Mouse (Mus musculus) activated CD4-positive, CD25-positive, alpha-beta regulatory T cell, adult 9 weeks (primary cell): ENCODE measurements around the gene Rbp7. TPM values are rescaled to one million over a fixed set of nuclear protein-coding genes. Genes with fewer than 3 reads are reported as not detected.

ENCODE experiments used
- polyA plus RNA-seq: library from polyadenylated mRNA; unstranded; fragments of 100-300 nt; shearing (Covaris generic); gene quantifications from one replicate; pipeline ENCODE4 v1.2.1, GENCODE M21; 2017

Rbp7 gene
- polyA plus RNA-seq = not detected

GRCm38 (mm10) chr4:149454879-149455278 is at the start of gene Rbp7:
Gene Rbp7, minus strand, starts transcription at chr4:149454978.

GRCm38 (mm10) chr4:149485053-149485824 is 30.5 kb upstream of the Rbp7 start, which contains the start of the genes Nmnat1 and Lzic:
Gene Nmnat1, minus strand, starts transcription at chr4:149485202.
Gene Lzic, plus strand, starts transcription at chr4:149485229.

GRCm38 (mm10) chr4:149477078-149477477 is 22.3 kb upstream of the Rbp7 start, which contains the start of gene Tmem274:
Gene Tmem274, plus strand, starts transcription at chr4:149477378.

GRCm38 (mm10) chr4:149426325-149427199 is 28.2 kb downstream of the Rbp7 start, which contains the start of gene Ube4b:
Gene Ube4b, minus strand, starts transcription at chr4:149426749.

Other genes with a start within 250 kb of the Rbp7 start
- 8.0 TPM for gene Kif1b, start 147.3 kb downstream of the Rbp7 start, polyA plus RNA-seq
- gene Ube4b, start 28.2 kb downstream of the Rbp7 start, polyA plus RNA-seq = 30.8 TPM
- gene Tmem274, start 22.4 kb upstream of the Rbp7 start, polyA plus RNA-seq = 0.61 TPM
- 12.1 TPM for gene Nmnat1, start 30.2 kb upstream of the Rbp7 start, polyA plus RNA-seq
- gene Lzic, start 30.3 kb upstream of the Rbp7 start, polyA plus RNA-seq = 40.3 TPM
- gene Ctnnbip1, start 63.3 kb upstream of the Rbp7 start, polyA plus RNA-seq = 0.38 TPM
- gene Clstn1, start 131.5 kb upstream of the Rbp7 start, polyA plus RNA-seq = 2.9 TPM
- gene Pik3cd, start 247.6 kb upstream of the Rbp7 start, polyA plus RNA-seq = 372 TPM